Comparison of ENCODE assay signal across 20 mouse cellular contexts in the genomic region with DNA sequence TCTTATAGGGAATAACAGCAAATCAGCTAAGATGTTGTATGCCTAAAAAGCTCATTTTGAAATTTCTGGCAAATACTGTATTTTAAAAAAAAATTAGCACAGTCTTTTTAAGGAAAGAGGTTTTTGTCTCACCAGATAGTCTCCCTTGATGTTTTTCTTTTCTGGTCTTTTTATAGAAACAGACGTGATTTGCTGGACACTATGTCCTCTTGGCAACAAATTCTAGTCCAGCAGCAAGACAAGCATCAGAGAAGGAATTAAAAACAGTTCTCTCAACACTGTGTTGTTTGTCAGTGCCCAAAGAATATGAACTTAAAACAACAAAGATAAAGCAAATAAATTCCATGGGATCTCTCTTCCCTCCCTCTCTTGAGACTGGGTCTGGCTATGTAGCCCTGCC.
A peak's percentile ranks its signal among the peaks of the same experiment; 100 is the strongest.
DNase-seq lines count a peak whose midpoint lies in the region; ATAC-seq and TF ChIP-seq lines count a peak whose summit lies in the region.
"Had no signal": no experiment of that assay in that cellular context is flagged by ENCODE, and none has a peak within 500 bp of the region (broad histone marks: within the 10 kb centered on the region; RNA-seq: fewer than 3 reads in every experiment).

No protein-coding gene starts in this region.

- H3K79me2 ChIP-seq in CH12.LX (replicated peaks; ENCODE audit: control insufficient read depth, extremely low read depth, insufficient read depth, poor library complexity, severe bottlenecking): no peaks in the 10 kb centered on the region; the same call in 1 of the 2 replicates

- H3K4me1 ChIP-seq in kidney, postnatal 0 days (replicated peaks; ENCODE audit: insufficient read depth, low read length): no peaks in the 10 kb centered on the region
- H3K4me1 ChIP-seq in kidney, embryonic 14.5 days (ENCODE audit: control insufficient read depth, insufficient read depth, low read length): no peaks in the 10 kb centered on the region
- H3K4me1 ChIP-seq in CH12.LX (ENCODE audit: control insufficient read depth in 1 of 2, insufficient read depth in 2 of 2): peaks cover 0 to 73% of the 10 kb centered on the region in 2 experiments; a peak in 2 of 4 replicates
- H3K4me1 ChIP-seq in forebrain, embryonic 14.5 days (ENCODE audit: control insufficient read depth, insufficient read depth, low read length): no peaks in the 10 kb centered on the region
- H3K4me1 ChIP-seq: forebrain, embryonic 15.5 days; hindbrain, embryonic 13.5 days; neural tube, embryonic 13.5 days had no signal

- no peak for TF ChIP-seq EP300 in CH12.LX (IDR thresholded peaks at IDR 0.05; ENCODE audit: low read length)

- H3K9me3 ChIP-seq in kidney, postnatal 0 days (replicated peaks; ENCODE audit: low read length): no peaks in the 10 kb centered on the region
- H3K9me3 ChIP-seq in kidney, embryonic 14.5 days (ENCODE audit: control insufficient read depth, low read length): no peaks in the 10 kb centered on the region
- no peaks in the 10 kb centered on the region for H3K9me3 ChIP-seq in CH12.LX (replicated peaks; ENCODE audit: low read length)
- H3K9me3 ChIP-seq in forebrain, embryonic 14.5 days (replicated peaks; ENCODE audit: control insufficient read depth, low read length): no peaks in the 10 kb centered on the region
- H3K9me3 ChIP-seq: embryonic facial prominence, embryonic 13.5 days; forebrain, embryonic 15.5 days; hindbrain, embryonic 13.5 days; limb, embryonic 13.5 days; neural tube, embryonic 13.5 days had no signal

- ATAC-seq in kidney, postnatal 0 days (replicated peaks; ENCODE audit: low FRiP score, low read depth): no peak
- no peak for ATAC-seq in kidney, embryonic 14.5 days (ENCODE audit: low FRiP score, low TSS enrichment)
- ATAC-seq in forebrain, embryonic 14.5 days: no peak
- ATAC-seq: forebrain, embryonic 15.5 days had no signal

- no peaks in the 10 kb centered on the region for H3K36me3 ChIP-seq in kidney, postnatal 0 days (ENCODE audit: insufficient read depth, low read length)
- no peaks in the 10 kb centered on the region for H3K36me3 ChIP-seq in kidney, embryonic 14.5 days (ENCODE audit: control insufficient read depth, insufficient read depth, low read length)
- no peaks in the 10 kb centered on the region for H3K36me3 ChIP-seq in CH12.LX (replicated peaks in 1 of 2; ENCODE audit: control insufficient read depth in 1 of 2, insufficient read depth in 1 of 2, low read length in 1 of 2)
- no peaks in the 10 kb centered on the region for H3K36me3 ChIP-seq in forebrain, embryonic 14.5 days (ENCODE audit: control insufficient read depth, insufficient read depth, low read length)
- H3K36me3 ChIP-seq: embryonic facial prominence, embryonic 13.5 days; forebrain, embryonic 15.5 days; hindbrain, embryonic 13.5 days; limb, embryonic 13.5 days; neural tube, embryonic 13.5 days had no signal

- no peak overlapping the region for H3K4me2 ChIP-seq in kidney, postnatal 0 days (ENCODE audit: low read length)
- no peak overlapping the region for H3K4me2 ChIP-seq in kidney, embryonic 14.5 days (replicated peaks; ENCODE audit: low read depth, low read length)
- no peak overlapping the region for H3K4me2 ChIP-seq in CH12.LX (ENCODE audit: insufficient read depth, low read depth, poor library complexity, severe bottlenecking)
- no peak overlapping the region for H3K4me2 ChIP-seq in forebrain, embryonic 14.5 days (ENCODE audit: low read length)
- H3K4me2 ChIP-seq: embryonic facial prominence, embryonic 13.5 days; forebrain, embryonic 15.5 days; hindbrain, embryonic 13.5 days; limb, embryonic 13.5 days; neural tube, embryonic 13.5 days had no signal

- dilution Hi-C loops in CH12.LX (cut with MboI; ENCODE audit: extremely low pct_ligation_motif_present, extremely low pct_unique_long_range_greater_than_20kb, low sequenced_read_pairs): no loop called here

- no peaks in the 10 kb centered on the region for H3K27me3 ChIP-seq in kidney, postnatal 0 days (ENCODE audit: insufficient read depth, low read length)
- no peaks in the 10 kb centered on the region for H3K27me3 ChIP-seq in kidney, embryonic 14.5 days (ENCODE audit: control insufficient read depth, insufficient read depth, low read length)
- H3K27me3 ChIP-seq in CH12.LX (replicated peaks): no peaks in the 10 kb centered on the region
- H3K27me3 ChIP-seq in forebrain, embryonic 14.5 days (replicated peaks; ENCODE audit: control insufficient read depth, insufficient read depth, low read length): no peaks in the 10 kb centered on the region
- H3K27me3 ChIP-seq: embryonic facial prominence, embryonic 13.5 days; forebrain, embryonic 15.5 days; hindbrain, embryonic 13.5 days; limb, embryonic 13.5 days; neural tube, embryonic 13.5 days had no signal

- in situ Hi-C loops in CH12.LX (cut with MboI; ENCODE audit: low pct_ligation_motif_present, low pct_unique_long_range_greater_than_20kb, low sequenced_read_pairs): no loop called here

- no peak overlapping the region for H3K4me3 ChIP-seq in kidney, postnatal 0 days (replicated peaks; ENCODE audit: low read depth, low read length)
- H3K4me3 ChIP-seq in kidney, embryonic 14.5 days (ENCODE audit: low read length): no peak overlapping the region
- H3K4me3 ChIP-seq in CH12.LX (replicated peaks in 1 of 3; ENCODE audit: low read depth in 2 of 3, low read length in 2 of 3, poor library complexity in 1 of 3): no peak overlapping the region
- H3K4me3 ChIP-seq in forebrain, embryonic 14.5 days (ENCODE audit: low read depth, low read length): no peak overlapping the region
- H3K4me3 ChIP-seq: embryonic facial prominence, embryonic 13.5 days; forebrain, embryonic 15.5 days; hindbrain, embryonic 13.5 days; layer of hippocampus, adult 2 months; limb, embryonic 13.5 days; neural tube, embryonic 13.5 days had no signal

- no peak for TF ChIP-seq CTCF in kidney, postnatal 0 days (IDR thresholded peaks at IDR 0.05; ENCODE audit: low read depth)
- no peak for TF ChIP-seq CTCF in CH12.LX (conservative IDR thresholded peaks at IDR 0.05 in 1 of 2, IDR thresholded peaks at IDR 0.05 in 1 of 2; ENCODE audit: low read depth in 2 of 2, low read length in 2 of 2)

- H3K9ac ChIP-seq in kidney, postnatal 0 days (ENCODE audit: low read depth, low read length): no peak overlapping the region
- no peak overlapping the region for H3K9ac ChIP-seq in kidney, embryonic 14.5 days (ENCODE audit: low read depth, low read length)
- no peak overlapping the region for H3K9ac ChIP-seq in CH12.LX (ENCODE audit: insufficient read depth, low read depth)
- no peak overlapping the region for H3K9ac ChIP-seq in forebrain, embryonic 14.5 days (ENCODE audit: low read length)
- H3K9ac ChIP-seq: embryonic facial prominence, embryonic 13.5 days; forebrain, embryonic 15.5 days; hindbrain, embryonic 13.5 days; limb, embryonic 13.5 days; liver, embryonic 14.5 days; neural tube, embryonic 13.5 days had no signal

- no peak for TF ChIP-seq RAD21 in CH12.LX (IDR thresholded peaks at IDR 0.05; ENCODE audit: low read depth, low read length)

- TF ChIP-seq POLR2A in CH12.LX (IDR thresholded peaks at IDR 0.05; ENCODE audit: low read depth, low read length): no peak

- intact Hi-C loops in heart, postnatal 14 days (cut with DNase I): loop anchor here (5.0 kb wide), 2 partner anchors 78 to 167 kb away; a partner anchor contains a TSS

- no peak overlapping the region for H3K27ac ChIP-seq in kidney, postnatal 0 days
- H3K27ac ChIP-seq in kidney, embryonic 14.5 days (ENCODE audit: low read depth, low read length): no peak overlapping the region
- H3K27ac ChIP-seq in CH12.LX (ENCODE audit: insufficient read depth, low read depth): peak overlapping the region; percentile 72
- H3K27ac ChIP-seq in forebrain, embryonic 14.5 days (ENCODE audit: low read depth, low read length): no peak overlapping the region
- H3K27ac ChIP-seq: embryonic facial prominence, embryonic 13.5 days; forebrain, embryonic 15.5 days; hindbrain, embryonic 13.5 days; layer of hippocampus, adult 2 months; limb, embryonic 13.5 days; liver, embryonic 14.5 days; neural tube, embryonic 13.5 days had no signal

- WGBS in kidney, postnatal 0 days: 45% methylated on average over 1 of the region's 1 CpGs
- WGBS in kidney, embryonic 14.5 days: 39% methylated on average over 1 of the region's 1 CpGs
- 80% methylated on average over 1 of the region's 1 CpGs for WGBS in forebrain, embryonic 14.5 days

- DNase-seq in heart, adult 8-10 months (ENCODE audit: low spot score): peak; percentile 65
- DNase-seq in heart, postnatal 14 days: no peak
- peak; percentile 61 for DNase-seq in kidney, postnatal 0 days (ENCODE audit: low spot score)
- DNase-seq in CH12.LX (ENCODE audit: extremely low read depth): no peak
- DNase-seq in brain, adult 2 months (ENCODE audit: low read depth, low spot score): peak; percentile 33
- no peak for DNase-seq in spleen, adult 18-20 months
- DNase-seq in forebrain, embryonic 14.5 days (ENCODE audit: low spot score): no peak
- DNase-seq: adrenal gland, adult 8-10 months; cerebellum, postnatal 10 days; layer of hippocampus, postnatal 36 days; midbrain, embryonic 14.5 days; thymus, adult 18-20 months had no signal

TF ChIP-seq in CH12.LX, 34 proteins besides CTCF, POLR2A, EP300 and RAD21:
- no peak for TF ChIP-seq USF1 (IDR thresholded peaks at IDR 0.05; ENCODE audit: low read depth, low read length)
- no peak for TF ChIP-seq MYC (IDR thresholded peaks at IDR 0.05; ENCODE audit: low read depth, low read length)
- no peak for TF ChIP-seq MAFK (IDR thresholded peaks at IDR 0.05; ENCODE audit: insufficient replicate concordance, low read length)
- TF ChIP-seq ZNF384 (IDR thresholded peaks at IDR 0.05; ENCODE audit: low read depth, low read length): no peak
- no peak for TF ChIP-seq SMC3 (IDR thresholded peaks at IDR 0.05; ENCODE audit: low read depth, low read length)
- TF ChIP-seq JUN (IDR thresholded peaks at IDR 0.05; ENCODE audit: insufficient read depth, low read depth, low read length): no peak
- no peak for TF ChIP-seq USF2 (conservative IDR thresholded peaks at IDR 0.05; ENCODE audit: low read depth, low read length)
- TF ChIP-seq IRF4 (IDR thresholded peaks at IDR 0.05; ENCODE audit: low read depth, low read length): no peak
- no peak for TF ChIP-seq RCOR1 (conservative IDR thresholded peaks at IDR 0.05; ENCODE audit: low read depth, low read length)
- no peak for TF ChIP-seq UBTF (IDR thresholded peaks at IDR 0.05; ENCODE audit: low read depth, low read length)
- no peak for TF ChIP-seq POLR2AphosphoS2 (IDR thresholded peaks at IDR 0.05; ENCODE audit: low read depth, low read length)
- no peak for TF ChIP-seq MEF2A (IDR thresholded peaks at IDR 0.05; ENCODE audit: borderline replicate concordance, low read depth, low read length)
- TF ChIP-seq ZMIZ1 (IDR thresholded peaks at IDR 0.05; ENCODE audit: low read depth, low read length): no peak
- TF ChIP-seq HCFC1 (IDR thresholded peaks at IDR 0.05; ENCODE audit: low read depth, low read length): no peak
- TF ChIP-seq NRF1 (IDR thresholded peaks at IDR 0.05; ENCODE audit: low read depth, low read length): no peak
- TF ChIP-seq TCF12 (IDR thresholded peaks at IDR 0.05; ENCODE audit: low read depth, low read length): no peak

Comparison
In these comparisons a context has a peak if more than half of its experiments do, and no peak if none do; other contexts are left out.
1. DNase-seq: peak in heart, adult 8-10 months (single experiment), kidney, postnatal 0 days (single experiment) and brain, adult 2 months (single experiment); none in heart, postnatal 14 days (0 of 2), CH12.LX (single experiment), spleen, adult 18-20 months (0 of 2) and forebrain, embryonic 14.5 days (single experiment).